Mouse (Mus musculus) C2C12 (cell line): ENCODE results near the gene Cav2. TPM values are rescaled to one million over a fixed set of nuclear protein-coding genes. Genes with fewer than 3 reads are reported as not detected.
A peak's percentile ranks its signal among the peaks of the same experiment; 100 is the strongest.

ENCODE experiments used
- H3K27me3 ChIP-seq: one replicate; pipeline ENCODE4 v1.6.1; 2011; ENCODE audit not compliant: control insufficient read depth, insufficient read depth, insufficient read length
- H3K36me3 ChIP-seq: one replicate; pipeline ENCODE4 v1.6.1; 2011; ENCODE audit not compliant: control insufficient read depth, insufficient read depth
- H3K4me3 ChIP-seq: one replicate; pipeline ENCODE4 v1.5.1; 2011; ENCODE audit warnings: mild to moderate bottlenecking, control low read depth; ENCODE audit not compliant: poor library complexity, insufficient read depth, severe bottlenecking
- H3K79me2 ChIP-seq: one replicate; pipeline ENCODE4 v1.6.1; 2011; ENCODE audit not compliant: control insufficient read depth, insufficient read depth
- H3K79me3 ChIP-seq: one replicate; pipeline ENCODE4 v1.6.1; 2011; ENCODE audit warnings: low read depth, control low read depth
- H3ac ChIP-seq: one replicate; pipeline ENCODE3; 2011; ENCODE audit warnings: low read depth; ENCODE audit not compliant: control insufficient read depth, insufficient read length
- CEBPB ChIP-seq: IDR thresholded peaks from one replicate; pipeline ENCODE4 v1.6.1; 2011; ENCODE audit warnings: low read depth, mild to moderate bottlenecking, control low read depth, moderate library complexity
- CTCF ChIP-seq: IDR thresholded peaks from one replicate; pipeline ENCODE4 v1.5.1; 2011; ENCODE audit not compliant: control insufficient read depth, insufficient read depth, insufficient read length
- FOSL1 ChIP-seq: IDR thresholded peaks from one replicate; pipeline ENCODE4 v1.8.0; 2011; ENCODE audit warnings: mild to moderate bottlenecking, low read length; ENCODE audit not compliant: poor library complexity, insufficient read depth, severe bottlenecking
- MAX ChIP-seq: IDR thresholded peaks from one replicate; pipeline ENCODE4 v1.6.1; 2011; ENCODE audit warnings: mild to moderate bottlenecking, control low read depth
- MYOD1 ChIP-seq: IDR thresholded peaks from one replicate; pipeline ENCODE4 v1.6.1; 2011; ENCODE audit warnings: low read depth; ENCODE audit not compliant: control insufficient read depth, insufficient read length
- MYOG ChIP-seq: IDR thresholded peaks from one replicate; pipeline ENCODE4 v1.6.1; 2011; ENCODE audit not compliant: control insufficient read depth, insufficient read length; ENCODE audit errors: extremely low read depth
- USF1 ChIP-seq: IDR thresholded peaks from one replicate; pipeline ENCODE4 v1.6.1; 2011; ENCODE audit warnings: low read depth, mild to moderate bottlenecking, control low read depth, moderate library complexity
- polyA plus RNA-seq: library from polyadenylated mRNA; unstranded; fragments of >200 nt; fragmentation: generic; extraction: Trizol; gene quantifications from one replicate; pipeline ENCODE4 v1.2.1, GENCODE M21; 2012; ENCODE audit warnings: missing spikeins

Cav2 gene
- polyA plus RNA-seq, 1 experiment, result 3.4 TPM

DNA sequence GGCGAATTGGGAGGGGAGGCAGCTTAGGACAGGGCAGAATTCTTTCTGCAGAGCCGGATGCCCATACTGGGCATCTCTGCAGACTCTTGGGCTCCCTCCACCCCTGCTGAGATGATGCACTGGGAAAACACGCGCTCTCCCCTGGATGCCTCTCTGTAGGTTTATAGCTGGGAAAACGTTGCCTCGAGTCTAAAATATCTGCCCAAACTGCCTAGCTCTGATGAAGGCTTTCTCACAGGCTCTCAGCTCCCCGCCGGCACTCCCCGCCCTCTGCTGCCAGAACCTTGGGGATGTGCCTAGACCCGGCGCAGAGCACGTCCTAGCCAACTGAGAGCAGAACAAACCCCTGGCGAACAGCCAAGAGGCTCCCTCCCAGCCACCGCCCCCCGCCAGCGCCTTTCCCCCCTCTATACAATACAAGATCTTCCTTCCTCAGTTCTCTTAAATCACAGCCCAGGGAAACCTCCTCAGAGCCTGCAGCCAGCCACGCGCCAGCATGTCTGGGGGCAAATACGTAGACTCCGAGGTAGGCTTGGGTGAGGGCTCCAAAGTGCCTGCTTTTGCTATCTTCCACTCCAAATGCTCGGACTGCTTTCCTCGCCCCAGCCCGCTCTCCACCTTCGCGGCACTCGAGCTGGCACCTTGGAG lies 25.1 kb downstream of the Cav2 start, which contains the start of gene Cav1:
Gene Cav1, plus strand, starts transcription at position 382 of the 648 bp plus-strand sequence.
- H3ac ChIP-seq, result peak within 1 kb of the TSS; percentile 77
- H3K79me3 ChIP-seq, result peaks cover 15% of the 10 kb centered on the region
- TF ChIP-seq FOSL1 (no peak), MAX (peak; percentile 12)
- H3K79me2 ChIP-seq, result peaks cover 37% of the 10 kb centered on the region
- H3K4me3 ChIP-seq, result peak within 1 kb of the TSS; percentile 39
- H3K27me3 ChIP-seq, result no peaks in the 10 kb centered on the region
- no peaks in the 10 kb centered on the region for H3K36me3 ChIP-seq

DNA sequence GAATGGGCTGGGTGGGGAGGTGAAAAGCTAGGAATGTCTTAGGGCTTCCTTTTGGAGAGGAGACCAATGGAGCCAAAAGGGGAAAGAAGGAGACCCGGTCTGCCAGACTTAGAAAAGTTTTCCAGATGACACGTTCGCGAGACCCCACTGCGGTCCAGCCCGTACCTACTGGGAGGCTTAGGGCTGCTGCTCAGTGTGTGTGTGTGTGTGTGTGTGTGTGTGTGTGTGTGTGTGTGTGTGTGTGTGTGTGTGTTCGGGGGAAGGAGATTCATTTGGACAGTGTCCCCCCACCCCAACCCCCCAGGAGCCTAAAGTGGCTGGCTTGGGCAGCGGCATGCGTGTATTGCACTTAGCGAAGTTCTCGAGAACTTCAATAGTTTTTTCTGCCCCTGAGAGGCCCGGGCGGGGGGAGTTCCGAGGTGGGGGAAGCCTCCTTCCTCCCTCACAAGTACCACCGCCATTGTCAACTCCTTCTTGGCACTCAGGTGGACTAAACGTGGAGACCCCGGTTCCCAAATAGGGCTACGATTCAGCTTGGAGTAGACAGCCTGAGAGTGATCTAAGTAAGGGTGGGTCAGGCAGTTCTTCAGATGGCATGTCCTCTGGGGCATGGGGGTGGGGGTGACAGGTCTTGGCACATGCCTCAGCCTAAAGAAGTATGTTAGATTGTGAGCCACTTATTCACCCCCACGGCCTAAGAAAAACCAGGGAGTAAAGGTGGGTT lies 25.8 kb downstream of the Cav2 start:
- Histone ChIP-seq H3K4me3 (peak overlapping the region; percentile 39), H3K27me3 (no peaks in the 10 kb centered on the region), H3K79me3 (peaks cover 17% of the 10 kb centered on the region), H3ac (peak overlapping the region; percentile 77), H3K36me3 (no peaks in the 10 kb centered on the region), H3K79me2 (peaks cover 44% of the 10 kb centered on the region)
- no peak for TF ChIP-seq CTCF
- TF ChIP-seq FOSL1, result no peak
- TF ChIP-seq CEBPB, result no peak
- no peak for TF ChIP-seq MYOG
- no peak for TF ChIP-seq MAX
- no peak for TF ChIP-seq MYOD1
- no peak for TF ChIP-seq USF1

DNA sequence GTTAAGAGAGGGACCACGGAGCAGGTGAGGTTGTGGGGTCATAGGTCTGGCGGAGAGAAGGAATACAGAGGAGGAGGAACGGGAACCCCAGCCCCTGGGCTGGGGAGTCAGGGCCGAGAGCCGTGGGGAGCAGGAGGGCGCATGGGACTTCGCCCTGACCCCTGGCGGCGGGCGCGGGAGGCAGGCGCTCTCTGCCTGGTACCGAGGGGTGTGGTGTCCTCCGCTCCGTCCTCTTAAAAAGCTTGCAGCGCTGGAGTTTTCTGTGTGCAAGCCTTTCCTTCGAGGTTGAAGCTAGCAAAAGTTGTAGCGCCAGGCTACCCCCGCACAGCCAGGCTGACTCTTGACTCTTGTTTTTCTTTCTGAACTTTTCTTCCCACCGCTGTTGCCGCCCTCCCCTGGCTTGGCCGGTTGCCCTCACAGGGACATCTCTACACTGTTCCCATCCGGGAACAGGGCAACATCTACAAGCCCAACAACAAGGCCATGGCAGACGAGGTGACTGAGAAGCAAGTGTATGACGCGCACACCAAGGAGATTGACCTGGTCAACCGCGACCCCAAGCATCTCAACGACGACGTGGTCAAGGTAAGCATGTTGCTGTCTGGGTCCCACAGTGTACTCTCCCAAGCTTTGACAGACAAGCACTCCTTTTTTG lies 26.6 kb downstream of the Cav2 start:
- Histone ChIP-seq H3K79me3 (peaks cover 20% of the 10 kb centered on the region), H3K79me2 (peaks cover 51% of the 10 kb centered on the region), H3ac (peak overlapping the region; percentile 12), H3K27me3 (no peaks in the 10 kb centered on the region), H3K4me3 (peak overlapping the region; percentile 39), H3K36me3 (no peaks in the 10 kb centered on the region)
- TF ChIP-seq CTCF, result peak; percentile 95
- no peak for TF ChIP-seq MAX

GRCm38 (mm10) chr6:17308661-17309060 lies 27.7 kb downstream of the Cav2 start:
- no peaks in the 10 kb centered on the region for H3K36me3 ChIP-seq
- peaks cover 51% of the 10 kb centered on the region for H3K79me2 ChIP-seq
- H3K79me3 ChIP-seq, result peaks cover 20% of the 10 kb centered on the region
- no peaks in the 10 kb centered on the region for H3K27me3 ChIP-seq
- TF ChIP-seq USF1 (no peak), FOSL1 (no peak), CTCF (no peak), MAX (no peak), MYOG (no peak), CEBPB (no peak)
- H3K4me3 ChIP-seq, result peak overlapping the region; percentile 39
- no peak overlapping the region for H3ac ChIP-seq

DNA sequence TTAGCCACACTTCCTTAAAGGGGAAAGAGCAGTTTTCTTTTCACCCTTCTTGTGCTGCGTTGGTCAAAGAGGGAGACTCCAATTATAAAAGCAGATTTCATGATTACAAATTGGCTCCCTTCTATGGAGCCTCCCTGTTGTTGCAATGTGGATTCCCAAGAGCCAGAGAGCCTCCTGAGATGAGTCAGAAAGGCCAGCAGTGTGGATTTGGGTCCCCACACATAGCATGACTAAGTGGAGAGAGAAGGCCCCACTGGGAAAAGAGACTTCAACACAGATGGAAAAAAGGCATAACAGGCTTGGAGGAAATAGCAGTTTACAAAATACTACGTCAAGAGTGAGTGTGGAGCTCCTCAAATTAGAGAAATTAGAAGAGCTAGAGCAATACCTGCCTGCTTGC lies 28.3 kb downstream of the Cav2 start:
- Histone ChIP-seq H3K4me3 (peak overlapping the region; percentile 39), H3K79me3 (peaks cover 20% of the 10 kb centered on the region), H3ac (no peak overlapping the region), H3K79me2 (peaks cover 51% of the 10 kb centered on the region), H3K27me3 (no peaks in the 10 kb centered on the region), H3K36me3 (no peaks in the 10 kb centered on the region)
- TF ChIP-seq FOSL1 (peak; percentile 71), MYOD1 (no peak), USF1 (no peak), CEBPB (peak; percentile 67), MAX (no peak)

DNA sequence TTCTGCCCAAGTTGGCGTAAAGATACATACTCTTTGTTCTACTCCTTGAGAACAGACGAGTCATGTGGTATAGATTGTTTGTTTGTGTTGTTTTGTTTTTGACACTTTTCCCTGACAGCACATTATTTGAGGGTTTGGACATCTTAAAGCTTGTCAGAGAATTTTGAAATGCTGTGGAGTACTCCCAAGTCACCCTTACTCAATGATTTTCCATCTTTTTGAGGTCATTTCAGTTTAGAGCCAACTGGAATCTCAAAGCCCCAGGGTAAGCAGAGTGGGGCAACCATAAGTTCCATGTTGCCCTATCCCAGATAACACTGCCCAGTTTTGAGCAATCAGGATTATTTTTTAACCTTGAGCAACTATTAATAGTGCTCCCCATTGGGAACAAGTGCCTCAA lies 33.3 kb downstream of the Cav2 start:
- H3K79me3 ChIP-seq, result peaks cover 23% of the 10 kb centered on the region
- H3K4me3 ChIP-seq, result no peak overlapping the region
- H3K79me2 ChIP-seq, result peaks cover 45% of the 10 kb centered on the region
- TF ChIP-seq FOSL1, result no peak
- no peaks in the 10 kb centered on the region for H3K27me3 ChIP-seq
- H3K36me3 ChIP-seq, result peaks cover 3% of the 10 kb centered on the region
- no peak overlapping the region for H3ac ChIP-seq
